Mouse (Mus musculus) left cerebral cortex, adult 6 months (tissue): Measurements from ENCODE around the gene Olfr1157. TPM values are rescaled to one million over a fixed set of nuclear protein-coding genes. Genes with fewer than 3 reads are reported as not detected.

Source experiments
- long read RNA-seq, 2 experiments: library from polyadenylated mRNA; unstranded; transcript quantifications; one replicate each; pipeline ENCODE4 v2.0.0; 2019 to 2020
- polyA plus RNA-seq: library from polyadenylated mRNA; unstranded; fragments of <200 nt; fragmentation: Nextera tagmentation; gene quantifications from 2 replicates; pipeline ENCODE4 v1.2.3, GENCODE M21; 2021

Gene Olfr1157
- not detected in 2 replicates for polyA plus RNA-seq
- long read RNA-seq, experiment 1 = 0 reads
- long read RNA-seq, experiment 2 = 0 reads

GRCm38 (mm10) chr2:87968199-87968598 is at the start of gene Olfr1157:
Olfr1157 (minus strand) TSS chr2:87968299.

GRCm38 (mm10) chr2:88007515-88008318 is 39.6 kb upstream of the Olfr1157 start, which contains the start of gene Olfr1160:
Olfr1160 (minus strand) TSS chr2:88008268.

GRCm38 (mm10) chr2:87989813-87990212 is 21.7 kb upstream of the Olfr1157 start, which contains the start of gene Olfr1158:
Olfr1158 (plus strand) TSS chr2:87990113.

GRCm38 (mm10) chr2:87974563-87974962 is 6.5 kb upstream of the Olfr1157 start, which contains the start of gene Olfr74:
Olfr74 (minus strand) TSS chr2:87974663.

DNA sequence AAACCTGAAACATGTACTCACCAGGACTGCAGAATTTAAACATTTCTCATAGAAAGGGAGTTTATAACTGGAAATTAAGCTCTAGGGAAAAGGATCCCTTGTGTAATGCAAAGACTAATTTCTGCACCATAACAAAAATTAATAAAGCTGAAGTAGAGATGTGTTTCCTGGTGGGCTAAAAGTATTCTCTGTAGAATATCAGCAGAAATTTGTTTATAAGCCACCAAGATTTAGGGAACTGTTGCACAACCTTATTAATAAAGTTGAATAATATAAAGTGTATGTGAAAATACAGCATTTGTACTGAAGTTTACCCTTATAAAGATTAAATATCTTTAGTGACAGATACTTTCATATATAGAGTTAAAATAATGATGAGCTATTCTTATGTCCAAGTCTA is 15.1 kb downstream of the Olfr1157 start, which contains the start of gene Olfr1156:
TSS of gene Olfr1156 (minus strand) at position 101 of the 400 bp plus-strand sequence.

GRCm38 (mm10) chr2:87945037-87945436 is 23.1 kb downstream of the Olfr1157 start, which contains the start of gene Olfr1155:
Olfr1155 (minus strand) TSS chr2:87945137.

Other genes with a start within 250 kb of the Olfr1157 start
- not detected in 2 replicates for gene Olfr1138, start 228.3 kb downstream of the Olfr1157 start, polyA plus RNA-seq
- not detected in 2 replicates for gene Olfr1140, start 224.5 kb downstream of the Olfr1157 start, polyA plus RNA-seq
- not detected in 2 replicates for gene Olfr1141, start 214.3 kb downstream of the Olfr1157 start, polyA plus RNA-seq
- not detected in 2 replicates for gene Olfr152, start 188.8 kb downstream of the Olfr1157 start, polyA plus RNA-seq
- not detected in 2 replicates for gene Olfr1143, start 167.7 kb downstream of the Olfr1157 start, polyA plus RNA-seq
- gene Olfr1145, start 158.5 kb downstream of the Olfr1157 start, polyA plus RNA-seq = not detected in 2 replicates
- not detected in 2 replicates for gene Olfr1148, start 137.8 kb downstream of the Olfr1157 start, polyA plus RNA-seq
- gene Olfr1150-ps1, start 124.3 kb downstream of the Olfr1157 start, polyA plus RNA-seq = not detected in 2 replicates
- not detected in 2 replicates for gene Olfr1151, start 112.4 kb downstream of the Olfr1157 start, polyA plus RNA-seq
- not detected in 2 replicates for gene Olfr1152, start 101.8 kb downstream of the Olfr1157 start, polyA plus RNA-seq
- not detected in 2 replicates for gene Olfr1153, start 73.3 kb downstream of the Olfr1157 start, polyA plus RNA-seq
- gene Olfr1154, start 63.1 kb downstream of the Olfr1157 start, polyA plus RNA-seq = not detected in 2 replicates
- gene Olfr1155, start 23.2 kb downstream of the Olfr1157 start, polyA plus RNA-seq = not detected in 2 replicates
- not detected in 2 replicates for gene Olfr1156, start 15.2 kb downstream of the Olfr1157 start, polyA plus RNA-seq
- not detected in 2 replicates for gene Olfr74, start 6.4 kb upstream of the Olfr1157 start, polyA plus RNA-seq
- gene Olfr1158, start 21.8 kb upstream of the Olfr1157 start, polyA plus RNA-seq = not detected in 2 replicates
- gene Olfr1160, start 40.0 kb upstream of the Olfr1157 start, polyA plus RNA-seq = not detected in 2 replicates
- not detected in 2 replicates for gene Olfr1161, start 54.5 kb upstream of the Olfr1157 start, polyA plus RNA-seq
- gene Olfr73, start 69.4 kb upstream of the Olfr1157 start, polyA plus RNA-seq = not detected in 2 replicates
- not detected in 2 replicates for gene Olfr1162, start 82.8 kb upstream of the Olfr1157 start, polyA plus RNA-seq
- gene Olfr1163, start 103.5 kb upstream of the Olfr1157 start, polyA plus RNA-seq = not detected in 2 replicates
- gene Olfr1164, start 125.7 kb upstream of the Olfr1157 start, polyA plus RNA-seq = not detected in 2 replicates
- not detected in 2 replicates for gene Olfr1166, start 160.0 kb upstream of the Olfr1157 start, polyA plus RNA-seq
- not detected in 2 replicates for gene Olfr1167, start 186.9 kb upstream of the Olfr1157 start, polyA plus RNA-seq
- not detected in 2 replicates for gene Olfr1168, start 213.6 kb upstream of the Olfr1157 start, polyA plus RNA-seq